Mouse (Mus musculus): ENCODE results near the gene Nqo1. TPM values are rescaled to one million over a fixed set of nuclear protein-coding genes. Genes with fewer than 3 reads are reported as not detected.

Gene Nqo1
- polyA plus RNA-seq, 1 experiment from 2014 or later, result 9.4 TPM

- H3K9ac ChIP-seq, result no peak overlapping the region
- no peak for DNase-seq (ENCODE audit: low spot score)
- no peak for ATAC-seq (ENCODE audit: low FRiP score)
- 91% methylated on average over 8 of the region's 8 CpGs for WGBS
- H3K27ac ChIP-seq, result no peak overlapping the region
- no peak overlapping the region for H3K4me3 ChIP-seq (replicated peaks; ENCODE audit: low read length)
- peaks cover 88% of the 10 kb centered on the region for H3K36me3 ChIP-seq (replicated peaks; ENCODE audit: control insufficient read depth, insufficient read depth)
- H3K4me1 ChIP-seq (replicated peaks; ENCODE audit: control insufficient read depth, insufficient read depth, low read length), result no peaks in the 10 kb centered on the region
- no peaks in the 10 kb centered on the region for H3K9me3 ChIP-seq (ENCODE audit: control insufficient read depth, low read length)
- H3K4me2 ChIP-seq (replicated peaks), result no peak overlapping the region
- no peaks in the 10 kb centered on the region for H3K27me3 ChIP-seq (ENCODE audit: control insufficient read depth, insufficient read depth, low read length)
Observed at GRCm38 (mm10) chr8:107412552-107412951, 9.5 kb upstream of the Nqo1 start.

GRCm38 (mm10) chr8:107411391-107411790, 8.4 kb upstream of the Nqo1 start:
- no peak for ATAC-seq (ENCODE audit: low FRiP score)
- Histone ChIP-seq H3K4me2 (replicated peaks) (no peak overlapping the region), H3K36me3 (replicated peaks; ENCODE audit: control insufficient read depth, insufficient read depth) (peaks cover 77% of the 10 kb centered on the region), H3K4me3 (replicated peaks; ENCODE audit: low read length) (no peak overlapping the region), H3K9me3 (ENCODE audit: control insufficient read depth, low read length) (no peaks in the 10 kb centered on the region), H3K27me3 (ENCODE audit: control insufficient read depth, insufficient read depth, low read length) (no peaks in the 10 kb centered on the region), H3K27ac (no peak overlapping the region), H3K9ac (no peak overlapping the region), H3K4me1 (replicated peaks; ENCODE audit: control insufficient read depth, insufficient read depth, low read length) (no peaks in the 10 kb centered on the region)
- 72% methylated on average over 4 of the region's 4 CpGs for WGBS
- peak; percentile 61 for DNase-seq (ENCODE audit: low spot score)

- H3K9ac ChIP-seq, result no peak overlapping the region
- WGBS, result 69% methylated on average over 3 of the region's 3 CpGs
- H3K9me3 ChIP-seq (ENCODE audit: control insufficient read depth, low read length), result no peaks in the 10 kb centered on the region
- no peak overlapping the region for H3K27ac ChIP-seq
- DNase-seq (ENCODE audit: low spot score) (no peak), ATAC-seq (ENCODE audit: low FRiP score) (no peak)
- H3K4me2 ChIP-seq (replicated peaks), result no peak overlapping the region
- H3K4me3 ChIP-seq (replicated peaks; ENCODE audit: low read length), result no peak overlapping the region
- H3K27me3 ChIP-seq (ENCODE audit: control insufficient read depth, insufficient read depth, low read length), result no peaks in the 10 kb centered on the region
- peaks cover 22% of the 10 kb centered on the region for H3K36me3 ChIP-seq (replicated peaks; ENCODE audit: control insufficient read depth, insufficient read depth)
- H3K4me1 ChIP-seq (replicated peaks; ENCODE audit: control insufficient read depth, insufficient read depth, low read length), result 0 out of 2 replicates have a peak, but pooled peaks cover 5% of the 10 kb centered on the region
Observed at GRCm38 (mm10) chr8:107405935-107406334, 2.9 kb upstream of the Nqo1 start.

- H3K4me3 ChIP-seq (replicated peaks; ENCODE audit: low read length), result no peak overlapping the region
- WGBS, result 69% methylated on average over 4 of the region's 4 CpGs
- H3K36me3 ChIP-seq (replicated peaks; ENCODE audit: control insufficient read depth, insufficient read depth), result peaks cover 4% of the 10 kb centered on the region
- no peak overlapping the region for H3K27ac ChIP-seq
- H3K9ac ChIP-seq, result no peak overlapping the region
- 0 out of 2 replicates have a peak, but pooled peaks cover 5% of the 10 kb centered on the region for H3K4me1 ChIP-seq (replicated peaks; ENCODE audit: control insufficient read depth, insufficient read depth, low read length)
- no peak overlapping the region for H3K4me2 ChIP-seq (replicated peaks)
- ATAC-seq (ENCODE audit: low FRiP score), result no peak
- H3K27me3 ChIP-seq (ENCODE audit: control insufficient read depth, insufficient read depth, low read length), result no peaks in the 10 kb centered on the region
- DNase-seq (ENCODE audit: low spot score), result no peak
- H3K9me3 ChIP-seq (ENCODE audit: control insufficient read depth, low read length), result no peaks in the 10 kb centered on the region
Observed at GRCm38 (mm10) chr8:107404057-107404456, 1.1 kb upstream of the Nqo1 start.

- 78% methylated on average over 5 of the region's 5 CpGs for WGBS
- H3K36me3 ChIP-seq (replicated peaks; ENCODE audit: control insufficient read depth, insufficient read depth), result no peaks in the 10 kb centered on the region
Observed at GRCm38 (mm10) chr8:107401866-107402265, 1.1 kb downstream of the Nqo1 start.

GRCm38 (mm10) chr8:107399495-107399894, 3.5 kb downstream of the Nqo1 start:
- Histone ChIP-seq H3K4me2 (replicated peaks) (no peak overlapping the region), H3K27me3 (ENCODE audit: control insufficient read depth, insufficient read depth, low read length) (no peaks in the 10 kb centered on the region), H3K36me3 (replicated peaks; ENCODE audit: control insufficient read depth, insufficient read depth) (no peaks in the 10 kb centered on the region), H3K4me3 (replicated peaks; ENCODE audit: low read length) (no peak overlapping the region), H3K4me1 (replicated peaks; ENCODE audit: control insufficient read depth, insufficient read depth, low read length) (0 out of 2 replicates have a peak, but pooled peaks cover 5% of the 10 kb centered on the region), H3K9me3 (ENCODE audit: control insufficient read depth, low read length) (no peaks in the 10 kb centered on the region), H3K9ac (no peak overlapping the region), H3K27ac (peak overlapping the region; percentile 26; the same call in 1 of the 2 replicates)
- ATAC-seq (ENCODE audit: low FRiP score) (no peak), DNase-seq (ENCODE audit: low spot score) (no peak)
- 32% methylated on average over 9 of the region's 9 CpGs for WGBS

More at GRCm38 (mm10) chr8:107401866-107402265, 1.1 kb downstream of the Nqo1 start:
- DNase-seq (ENCODE audit: low spot score), result no peak
- no peak for ATAC-seq (ENCODE audit: low FRiP score)
- Histone ChIP-seq H3K9ac (no peak overlapping the region), H3K27me3 (ENCODE audit: control insufficient read depth, insufficient read depth, low read length) (no peaks in the 10 kb centered on the region), H3K9me3 (ENCODE audit: control insufficient read depth, low read length) (no peaks in the 10 kb centered on the region), H3K4me2 (replicated peaks) (no peak overlapping the region), H3K4me3 (replicated peaks; ENCODE audit: low read length) (no peak overlapping the region), H3K27ac (no peak overlapping the region), H3K4me1 (replicated peaks; ENCODE audit: control insufficient read depth, insufficient read depth, low read length) (0 out of 2 replicates have a peak, but pooled peaks cover 5% of the 10 kb centered on the region)

- Histone ChIP-seq H3K4me2 (replicated peaks) (no peak overlapping the region), H3K4me3 (replicated peaks; ENCODE audit: low read length) (no peak overlapping the region), H3K27ac (no peak overlapping the region), H3K9ac (no peak overlapping the region), H3K27me3 (ENCODE audit: control insufficient read depth, insufficient read depth, low read length) (no peaks in the 10 kb centered on the region), H3K4me1 (replicated peaks; ENCODE audit: control insufficient read depth, insufficient read depth, low read length) (no peaks in the 10 kb centered on the region), H3K9me3 (ENCODE audit: control insufficient read depth, low read length) (no peaks in the 10 kb centered on the region), H3K36me3 (replicated peaks; ENCODE audit: control insufficient read depth, insufficient read depth) (no peaks in the 10 kb centered on the region)
- no peak for DNase-seq (ENCODE audit: low spot score)
- ATAC-seq (ENCODE audit: low FRiP score), result no peak
- 64% methylated on average over 12 of the region's 12 CpGs for WGBS
Observed at GRCm38 (mm10) chr8:107397665-107398064, 5.3 kb downstream of the Nqo1 start.

- Histone ChIP-seq H3K4me2 (replicated peaks) (no peak overlapping the region), H3K4me1 (replicated peaks; ENCODE audit: control insufficient read depth, insufficient read depth, low read length) (no peaks in the 10 kb centered on the region), H3K36me3 (replicated peaks; ENCODE audit: control insufficient read depth, insufficient read depth) (no peaks in the 10 kb centered on the region), H3K27me3 (ENCODE audit: control insufficient read depth, insufficient read depth, low read length) (no peaks in the 10 kb centered on the region), H3K9ac (no peak overlapping the region), H3K9me3 (ENCODE audit: control insufficient read depth, low read length) (no peaks in the 10 kb centered on the region), H3K27ac (no peak overlapping the region), H3K4me3 (replicated peaks; ENCODE audit: low read length) (no peak overlapping the region)
- DNase-seq (ENCODE audit: low spot score) (no peak), ATAC-seq (ENCODE audit: low FRiP score) (no peak)
- 93% methylated on average over 10 of the region's 10 CpGs for WGBS
Observed at GRCm38 (mm10) chr8:107396106-107396670, 6.8 kb downstream of the Nqo1 start.

- DNase-seq (ENCODE audit: low spot score) (no peak), ATAC-seq (ENCODE audit: low FRiP score) (no peak)
- no peak overlapping the region for H3K9ac ChIP-seq
- no peaks in the 10 kb centered on the region for H3K27me3 ChIP-seq (ENCODE audit: control insufficient read depth, insufficient read depth, low read length)
- H3K9me3 ChIP-seq (ENCODE audit: control insufficient read depth, low read length), result no peaks in the 10 kb centered on the region
- no peaks in the 10 kb centered on the region for H3K4me1 ChIP-seq (replicated peaks; ENCODE audit: control insufficient read depth, insufficient read depth, low read length)
- H3K4me2 ChIP-seq (replicated peaks), result no peak overlapping the region
- no peak overlapping the region for H3K4me3 ChIP-seq (replicated peaks; ENCODE audit: low read length)
- H3K36me3 ChIP-seq (replicated peaks; ENCODE audit: control insufficient read depth, insufficient read depth), result no peaks in the 10 kb centered on the region
- no peak overlapping the region for H3K27ac ChIP-seq
Observed at GRCm38 (mm10) chr8:107395397-107395796, 7.6 kb downstream of the Nqo1 start.

- Histone ChIP-seq H3K9me3 (ENCODE audit: control insufficient read depth, low read length) (no peaks in the 10 kb centered on the region), H3K36me3 (replicated peaks; ENCODE audit: control insufficient read depth, insufficient read depth) (no peaks in the 10 kb centered on the region), H3K27ac (no peak overlapping the region), H3K4me3 (replicated peaks; ENCODE audit: low read length) (no peak overlapping the region), H3K9ac (no peak overlapping the region), H3K4me1 (replicated peaks; ENCODE audit: control insufficient read depth, insufficient read depth, low read length) (0 out of 2 replicates have a peak, but pooled peaks cover 3% of the 10 kb centered on the region), H3K4me2 (replicated peaks) (no peak overlapping the region), H3K27me3 (ENCODE audit: control insufficient read depth, insufficient read depth, low read length) (no peaks in the 10 kb centered on the region)
- WGBS, result 63% methylated on average over 4 of the region's 4 CpGs
- DNase-seq (ENCODE audit: low spot score), result no peak
- ATAC-seq (ENCODE audit: low FRiP score), result no peak
Observed at GRCm38 (mm10) chr8:107391136-107391516, 11.9 kb downstream of the Nqo1 start.

All from hindbrain, embryonic 14.5 days (tissue).